Mouse (Mus musculus): ENCODE measurements around the gene Lrp6.

Lrp6 gene

DNA sequence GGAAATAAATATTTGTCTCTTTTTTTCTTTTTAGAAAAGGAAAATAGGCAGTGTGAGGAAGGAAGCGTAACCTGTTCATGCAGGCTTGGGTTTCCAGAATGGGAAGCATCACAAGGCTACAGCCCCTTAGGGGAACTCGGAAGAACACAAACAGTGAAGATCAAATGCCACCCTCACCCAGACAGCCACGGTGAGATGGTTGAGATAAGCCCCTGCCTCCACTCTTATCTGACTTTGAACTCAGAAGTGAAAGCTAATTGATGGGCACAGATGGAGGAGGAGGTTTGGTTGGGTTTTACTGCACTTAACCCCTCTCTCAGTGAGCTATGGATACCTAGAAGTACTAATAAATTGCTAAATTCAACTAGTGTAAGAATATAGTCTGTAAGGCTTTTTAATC, 33.7 kb downstream of the Lrp6 start:
- DNase-seq (ENCODE audit: low spot score), result no peak

GRCm38 (mm10) chr6:134531950-134532349, 34.8 kb downstream of the Lrp6 start:
- DNase-seq (ENCODE audit: low spot score), result no peak

GRCm38 (mm10) chr6:134529340-134529739, 37.4 kb downstream of the Lrp6 start:
- DNase-seq (ENCODE audit: low spot score), result no peak

GRCm38 (mm10) chr6:134528396-134528795, 38.4 kb downstream of the Lrp6 start:
- DNase-seq (ENCODE audit: low spot score), result no peak

GRCm38 (mm10) chr6:134527596-134528128, 39.1 kb downstream of the Lrp6 start:
- DNase-seq (ENCODE audit: low spot score), result no peak

DNA sequence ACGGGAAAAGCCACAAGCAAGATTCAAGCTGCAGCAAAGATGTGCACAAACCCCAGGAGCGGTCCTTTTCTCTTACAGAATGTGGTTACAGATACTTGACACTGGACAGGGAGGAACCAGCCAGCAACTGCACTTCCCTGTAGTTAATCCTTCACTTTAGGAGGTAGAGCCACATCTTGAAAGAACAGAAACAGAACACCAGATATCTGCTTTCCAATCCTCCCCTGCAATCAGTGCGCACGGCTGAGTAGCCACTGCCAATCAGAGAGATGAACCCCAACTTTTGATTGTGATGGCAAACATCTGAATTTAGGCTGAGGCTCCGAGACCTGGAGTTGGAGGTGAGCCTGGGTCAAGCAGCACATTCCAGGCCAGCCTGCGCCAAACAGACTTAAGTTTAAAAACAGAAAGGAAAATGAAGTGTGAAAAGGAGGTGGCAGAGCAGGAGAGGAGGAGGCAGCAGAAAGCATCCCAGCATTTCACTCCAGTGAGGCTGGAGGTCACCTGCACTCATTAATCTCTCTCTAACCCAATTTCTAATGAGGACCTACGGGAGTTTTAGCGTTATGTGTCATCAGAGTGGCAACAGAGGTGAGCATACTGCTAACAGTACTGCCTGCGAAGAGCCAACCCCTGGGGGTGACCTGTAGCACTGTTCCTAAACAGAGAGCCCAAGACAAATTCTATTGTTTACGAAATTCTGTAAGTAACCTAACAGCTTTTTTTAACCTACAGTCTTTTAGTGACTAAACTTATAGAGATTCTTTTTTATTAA, 39.8 kb downstream of the Lrp6 start:
- no peak for DNase-seq (ENCODE audit: low spot score)

DNA sequence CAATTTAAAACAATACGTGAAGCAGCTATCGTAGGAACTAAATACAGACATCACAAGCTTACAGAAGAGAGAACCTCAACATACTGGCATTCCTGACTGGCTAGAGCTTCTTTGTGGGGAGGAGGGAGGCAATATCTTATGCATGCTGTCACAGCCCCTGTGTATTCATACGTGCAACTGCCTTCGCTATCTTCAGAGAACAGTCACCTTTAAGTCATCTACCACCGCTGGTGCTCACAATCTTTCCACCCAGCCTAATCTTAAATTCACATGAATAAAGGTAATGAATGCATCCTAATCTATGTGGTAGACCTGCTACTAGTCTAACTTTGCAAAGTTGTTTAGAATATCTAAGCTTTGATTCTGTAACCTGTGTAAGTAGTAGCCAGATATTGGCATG, 40.5 kb downstream of the Lrp6 start:
- no peak for DNase-seq (ENCODE audit: low spot score)

GRCm38 (mm10) chr6:134521411-134521810, 45.4 kb downstream of the Lrp6 start:
- DNase-seq (ENCODE audit: low spot score), result no peak

- no peak for DNase-seq (ENCODE audit: low spot score)
Measured at GRCm38 (mm10) chr6:134520821-134521220, 45.9 kb downstream of the Lrp6 start.

DNA sequence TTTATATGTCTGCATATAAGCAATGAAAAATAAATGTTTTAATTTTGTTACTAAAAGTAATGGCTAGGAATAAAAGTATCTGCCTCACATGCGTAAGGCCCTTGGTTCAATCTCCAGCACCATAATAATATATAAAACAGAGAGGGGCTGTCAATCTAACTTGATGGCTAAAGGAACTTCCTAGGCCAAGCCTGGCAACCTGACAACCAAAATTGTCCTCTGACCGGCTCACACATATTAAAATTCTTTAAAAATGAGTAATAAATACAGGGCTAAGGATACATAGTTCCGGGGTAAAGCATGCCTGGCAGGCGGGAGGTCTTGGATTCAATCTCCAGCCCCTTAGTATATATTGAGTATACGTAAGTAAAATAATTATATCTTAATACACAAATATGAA, 48.3 kb downstream of the Lrp6 start:
- DNase-seq (ENCODE audit: low spot score), result no peak

GRCm38 (mm10) chr6:134517141-134517540, 49.6 kb downstream of the Lrp6 start:
- DNase-seq (ENCODE audit: low spot score), result no peak

GRCm38 (mm10) chr6:134515416-134515815, 51.3 kb downstream of the Lrp6 start:
- no peak for DNase-seq (ENCODE audit: low spot score)

DNA sequence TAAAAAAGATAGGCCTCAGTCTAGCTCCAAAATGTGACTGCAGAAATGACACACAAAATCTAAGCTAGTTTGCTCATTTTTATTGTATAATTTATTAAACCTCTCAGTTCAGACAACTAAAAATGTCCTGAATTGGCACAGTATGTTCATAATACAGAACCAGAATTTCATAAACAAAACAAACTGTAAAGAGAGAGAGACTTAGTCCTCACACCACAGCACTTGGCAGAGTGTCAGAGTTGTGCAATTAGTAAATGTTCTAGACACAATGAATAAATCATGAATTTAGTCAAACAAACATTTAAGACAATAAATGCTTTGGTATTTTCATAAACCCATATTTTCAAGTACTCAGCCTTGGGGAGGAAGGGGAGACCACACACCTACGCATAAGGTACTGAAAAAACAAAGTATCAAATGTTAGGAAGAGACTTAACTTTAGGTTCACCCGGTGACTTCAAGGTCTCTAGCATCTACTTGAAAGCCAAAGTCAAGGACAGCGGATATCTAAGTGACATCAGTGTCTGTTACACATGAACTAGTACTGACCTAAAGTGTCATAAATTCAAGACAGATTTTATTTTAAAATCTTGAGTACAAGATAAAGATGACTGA, 52.8 kb downstream of the Lrp6 start:
- DNase-seq (ENCODE audit: low spot score), result peak; percentile 26

DNA sequence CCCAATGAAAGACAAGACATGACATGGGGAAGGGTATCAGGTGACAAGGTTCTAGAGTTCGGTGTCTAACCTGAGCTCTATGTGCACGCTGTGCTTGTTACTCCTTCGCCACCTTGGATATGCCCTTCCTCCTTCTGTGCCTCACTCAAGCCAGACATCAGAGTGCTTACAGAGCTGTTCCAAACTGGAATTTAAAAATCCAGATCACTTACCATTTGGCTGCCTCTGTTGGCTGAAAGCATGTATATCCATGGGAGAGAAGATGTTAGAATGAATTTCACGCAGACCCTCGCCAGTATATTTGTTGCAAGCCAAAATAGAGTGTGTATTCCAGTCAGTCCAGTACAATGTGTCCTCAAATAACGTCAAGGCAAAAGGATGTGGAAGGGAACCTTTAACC, 53.8 kb downstream of the Lrp6 start:
- no peak for DNase-seq (ENCODE audit: low spot score)

GRCm38 (mm10) chr6:134512478-134512877, 54.3 kb downstream of the Lrp6 start:
- no peak for DNase-seq (ENCODE audit: low spot score)

DNA sequence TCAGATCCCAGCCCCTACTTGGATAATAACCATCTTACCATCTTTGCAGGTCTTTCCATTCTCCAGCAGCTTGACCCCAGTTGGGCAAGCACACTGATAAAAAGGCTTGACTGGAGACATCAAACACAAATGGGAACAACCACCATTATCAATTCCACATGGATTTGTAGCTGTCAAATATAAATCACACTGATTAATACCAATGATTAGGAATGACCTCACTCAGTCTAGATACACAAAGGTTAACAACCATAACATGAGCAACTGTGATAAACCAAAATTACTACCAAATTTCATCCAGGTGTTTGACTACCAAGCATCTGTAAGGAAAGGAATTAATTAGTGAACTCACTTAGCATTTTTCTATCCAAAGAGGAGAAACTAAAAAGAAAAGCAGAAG, 55.6 kb downstream of the Lrp6 start:
- no peak for DNase-seq (ENCODE audit: low spot score)

GRCm38 (mm10) chr6:134510280-134510679, 56.5 kb downstream of the Lrp6 start:
- DNase-seq (ENCODE audit: low spot score), result no peak

DNA sequence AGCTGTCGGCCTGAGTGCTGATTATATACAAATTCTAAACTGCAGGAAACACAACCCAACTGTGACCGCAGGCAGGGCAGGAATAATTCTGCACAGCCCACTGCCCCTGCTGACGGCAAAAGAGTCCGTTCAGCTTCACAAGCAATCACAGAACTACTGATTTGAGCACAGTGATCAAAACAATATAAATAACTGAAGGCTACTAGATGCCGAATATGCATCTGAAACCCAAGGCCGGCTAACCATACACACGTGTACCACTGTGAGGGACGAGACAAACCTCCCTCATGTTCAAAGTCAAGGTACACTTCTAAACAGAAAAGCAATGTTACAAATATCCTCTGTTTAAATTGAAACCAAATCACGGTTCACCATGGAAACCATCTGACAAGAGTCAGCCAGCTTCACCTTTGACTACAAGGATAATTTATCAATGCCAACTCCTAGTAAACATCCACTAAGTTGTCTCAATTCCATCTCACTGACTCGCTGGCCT, 57.0 kb downstream of the Lrp6 start:
- no peak for DNase-seq (ENCODE audit: low spot score)

GRCm38 (mm10) chr6:134504866-134505265, 61.9 kb downstream of the Lrp6 start:
- no peak for DNase-seq (ENCODE audit: low spot score)

DNA sequence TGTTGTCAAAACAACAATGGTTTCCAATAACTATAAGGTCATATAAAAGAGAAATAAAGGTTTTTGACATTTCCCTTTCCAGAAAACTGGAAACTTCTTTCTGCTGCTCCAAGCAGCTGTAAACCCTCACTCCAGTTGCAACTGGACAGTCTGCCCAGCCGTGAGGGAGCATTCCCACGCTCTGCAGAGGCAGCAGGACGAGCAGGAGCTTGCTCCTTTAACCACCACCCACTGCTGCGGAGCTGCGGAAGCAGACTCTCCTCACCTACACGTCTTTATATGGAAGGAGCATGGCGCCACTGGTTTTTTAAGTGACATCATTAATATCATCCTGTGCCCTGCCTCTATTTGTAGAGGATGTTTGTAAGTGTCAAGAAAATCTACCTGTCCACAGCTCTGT, 64.4 kb downstream of the Lrp6 start:
- DNase-seq (ENCODE audit: low spot score), result no peak

GRCm38 (mm10) chr6:134500381-134501162, 66.2 kb downstream of the Lrp6 start:
- DNase-seq (ENCODE audit: low spot score), result no peak

GRCm38 (mm10) chr6:134499089-134499488, 67.7 kb downstream of the Lrp6 start:
- no peak for DNase-seq (ENCODE audit: low spot score)

DNA sequence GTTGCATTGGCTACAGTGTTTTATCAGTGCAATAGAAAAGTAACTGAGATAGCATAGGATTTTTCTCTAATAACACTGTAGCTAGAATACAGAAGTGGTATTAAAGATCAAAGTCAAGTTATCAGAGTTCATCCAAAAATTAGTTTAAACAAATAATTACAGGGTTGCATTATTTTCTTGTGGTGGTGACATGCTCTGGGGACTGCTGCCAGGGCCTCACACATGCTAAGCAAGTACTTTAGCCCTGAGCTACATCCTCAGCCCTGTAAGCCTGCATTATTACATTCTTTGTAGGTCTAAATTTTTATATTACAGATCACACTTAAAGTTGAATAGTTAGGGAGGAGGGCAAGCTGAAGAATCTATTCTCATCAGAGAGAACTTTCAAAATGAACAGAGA, 68.2 kb downstream of the Lrp6 start:
- no peak for DNase-seq (ENCODE audit: low spot score)
